Mouse (Mus musculus) embryonic fibroblast, embryonic 13.5 days (primary cell): ENCODE data around the gene Cog5.

Experiments
- CTCF ChIP-seq: IDR thresholded peaks from 2 replicates; pipeline ENCODE4 v1.5.1; 2011; ENCODE audit warnings: mild to moderate bottlenecking, control low read depth, low read length, moderate library complexity, borderline replicate concordance; ENCODE audit not compliant: insufficient read depth
- POLR2A ChIP-seq: IDR thresholded peaks from 2 replicates; pipeline ENCODE4 v1.6.1; 2011; ENCODE audit warnings: low read depth, mild to moderate bottlenecking, control low read depth, low read length, moderate library complexity

GRCm38 (mm10) chr12:31936657-31937300, 282.1 kb downstream of the Cog5 start:
- no peak for TF ChIP-seq CTCF
- no peak for TF ChIP-seq POLR2A
